Mouse (Mus musculus) MEL (cell line): ENCODE data around the gene Acvr1.

Experiments
- CHD1 ChIP-seq: IDR thresholded peaks from 2 replicates; pipeline ENCODE4 v1.6.1; 2012; ENCODE audit warnings: low read depth, mild to moderate bottlenecking, inconsistent platforms, low read length, improper control_type of control experiment
- CTCF ChIP-seq, 3 experiments: IDR thresholded peaks in 2 of 3; conservative IDR thresholded peaks in 1 of 3; 2 replicates each; pipeline ENCODE4 v1.5.1; 2011 to 2012; ENCODE audit warnings: low read length in 3 of 3, low read depth in 2 of 3, mild to moderate bottlenecking in 2 of 3, improper control_type of control experiment in 1 of 3, inconsistent platforms in 1 of 3, mixed read lengths in 1 of 3, moderate library complexity in 1 of 3; ENCODE audit not compliant: control insufficient read depth in 1 of 3, insufficient read depth in 1 of 3, poor library complexity in 1 of 3, severe bottlenecking in 1 of 3
- E2F4 ChIP-seq: IDR thresholded peaks from 2 replicates; pipeline ENCODE4 v1.6.1; 2011; ENCODE audit warnings: low read depth, low read length, improper control_type of control experiment, borderline replicate concordance
- EP300 ChIP-seq, 2 experiments: IDR thresholded peaks; 2 replicates each; pipeline ENCODE4 v1.6.1; 2011; ENCODE audit warnings: improper control_type of control experiment in 2 of 2, low read length in 2 of 2, low read depth in 1 of 2, mild to moderate bottlenecking in 1 of 2
- GATA1 ChIP-seq: IDR thresholded peaks from 2 replicates; pipeline ENCODE4 v1.6.1; 2011; ENCODE audit warnings: low read depth, low read length, improper control_type of control experiment
- HCFC1 ChIP-seq: IDR thresholded peaks from 2 replicates; pipeline ENCODE4 v1.6.1; 2012; ENCODE audit warnings: low read depth, mild to moderate bottlenecking, inconsistent platforms, low read length, improper control_type of control experiment, moderate library complexity
- KAT2A ChIP-seq: conservative IDR thresholded peaks from 2 replicates; pipeline ENCODE4 v1.6.1; 2012; ENCODE audit warnings: low read depth, low read length, improper control_type of control experiment, inconsistent platforms
- MEF2A ChIP-seq: IDR thresholded peaks from 2 replicates; pipeline ENCODE4 v1.6.1; 2014; ENCODE audit warnings: low read depth, mild to moderate bottlenecking, inconsistent platforms, low read length, improper control_type of control experiment; ENCODE audit not compliant: poor library complexity, insufficient replicate concordance, severe bottlenecking; ENCODE audit errors: extremely low read depth
- MXI1 ChIP-seq: IDR thresholded peaks from 2 replicates; pipeline ENCODE4 v1.6.1; 2011; ENCODE audit warnings: mild to moderate bottlenecking, low read depth, low read length, improper control_type of control experiment
- NRF1 ChIP-seq: IDR thresholded peaks from 2 replicates; pipeline ENCODE4 v1.6.1; 2014; ENCODE audit warnings: low read depth, mild to moderate bottlenecking, inconsistent platforms, low read length, improper control_type of control experiment, moderate library complexity; ENCODE audit not compliant: poor library complexity, insufficient read depth, severe bottlenecking
- POLR2A ChIP-seq, 2 experiments: IDR thresholded peaks; 2 replicates each; pipeline ENCODE4 v1.6.1; 2011 to 2012; ENCODE audit warnings: low read length in 2 of 2, mild to moderate bottlenecking in 2 of 2, control low read depth in 1 of 2, improper control_type of control experiment in 1 of 2, low read depth in 1 of 2, moderate library complexity in 1 of 2; ENCODE audit not compliant: control insufficient read depth in 1 of 2, insufficient read depth in 1 of 2, poor library complexity in 1 of 2
- POLR2AphosphoS5 ChIP-seq: IDR thresholded peaks from 2 replicates; pipeline ENCODE4 v1.6.1; 2012; ENCODE audit warnings: low read depth, borderline replicate concordance, mild to moderate bottlenecking, inconsistent platforms, low read length, moderate library complexity, mixed read lengths
- RAD21 ChIP-seq: IDR thresholded peaks from 2 replicates; pipeline ENCODE4 v1.6.1; 2011; ENCODE audit warnings: mild to moderate bottlenecking, low read depth, low read length, improper control_type of control experiment
- TBP ChIP-seq: IDR thresholded peaks from 2 replicates; pipeline ENCODE4 v1.8.0; 2011; ENCODE audit warnings: low read depth, low read length, improper control_type of control experiment

DNA sequence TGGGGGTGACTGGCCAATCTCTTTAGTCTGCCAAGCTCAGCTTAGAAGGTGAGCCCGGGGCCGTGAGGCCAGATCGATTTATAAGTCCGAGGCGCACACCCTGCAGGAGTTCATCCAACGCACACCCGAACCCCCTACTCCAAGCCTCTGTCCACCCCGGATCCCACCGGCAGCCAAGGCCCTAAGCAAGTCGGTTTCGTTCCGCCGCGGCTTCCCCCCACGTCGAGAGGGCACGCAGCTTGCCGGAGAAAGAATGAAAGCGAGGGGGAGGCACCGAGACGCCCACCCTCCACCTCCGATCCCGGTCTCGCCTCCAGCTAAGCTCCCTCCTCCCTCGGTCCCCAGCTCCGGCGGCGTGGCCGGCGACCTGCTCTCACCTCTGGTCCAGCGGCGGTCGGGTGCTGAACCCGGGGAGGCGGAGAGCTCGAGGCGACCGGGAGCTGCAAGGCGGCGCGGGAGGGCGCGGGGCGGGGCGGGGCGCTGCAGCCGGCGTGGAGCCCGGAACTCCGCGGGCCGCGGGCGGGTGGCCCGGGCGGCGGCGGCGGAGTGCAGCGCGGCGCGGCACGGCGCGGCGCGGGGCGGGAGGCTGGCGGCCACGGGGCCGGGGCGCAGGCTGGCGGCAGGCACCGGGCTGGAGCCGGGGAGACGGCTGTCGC, 419 bp downstream of the Acvr1 start:
- TF ChIP-seq CHD1 (no peak), CTCF (IDR thresholded peaks at IDR 0.05 in 2 of 3, conservative IDR thresholded peaks at IDR 0.05 in 1 of 3; ENCODE audit: control insufficient read depth in 1 of 3, insufficient read depth in 1 of 3, low read depth in 2 of 3, low read length in 3 of 3, poor library complexity in 1 of 3, severe bottlenecking in 1 of 3) (no peak), KAT2A (no peak), POLR2A (IDR thresholded peaks at IDR 0.05; ENCODE audit: control insufficient read depth in 1 of 2, insufficient read depth in 1 of 2, low read depth in 1 of 2, low read length in 2 of 2, poor library complexity in 1 of 2) (no peak), POLR2AphosphoS5 (no peak), EP300 (IDR thresholded peaks at IDR 0.05; ENCODE audit: low read depth in 1 of 2, low read length in 2 of 2) (no peak), RAD21 (no peak), E2F4 (no peak), MEF2A (no peak), MXI1 (no peak), NRF1 (no peak), TBP (no peak), GATA1 (no peak), HCFC1 (no peak)
